Mouse (Mus musculus): Measurements from ENCODE around the gene Usf2.

The Usf2 gene

GRCm38 (mm10) chr7:30956756-30957366, at the start of gene Usf2:
TSS of gene Usf2 (minus strand) at chr7:30956803.
- DNase-seq, result peak; percentile 81

- peak; percentile 32 for DNase-seq
Observed at GRCm38 (mm10) chr7:31002650-31003049, 46.0 kb upstream of the Usf2 start.

- peak; percentile 23 for DNase-seq
Observed at GRCm38 (mm10) chr7:31000505-31001020, 44.0 kb upstream of the Usf2 start.

GRCm38 (mm10) chr7:30996491-30996890, 39.9 kb upstream of the Usf2 start:
- no peak for DNase-seq

GRCm38 (mm10) chr7:30993986-30994385, 37.4 kb upstream of the Usf2 start:
- DNase-seq, result no peak

GRCm38 (mm10) chr7:30992148-30992547, 35.5 kb upstream of the Usf2 start:
- no peak for DNase-seq

- no peak for DNase-seq
Observed at GRCm38 (mm10) chr7:30988519-30989162, 32.0 kb upstream of the Usf2 start.

- DNase-seq, result no peak
Observed at GRCm38 (mm10) chr7:30985357-30985756, 28.8 kb upstream of the Usf2 start.

- DNase-seq, result no peak
Observed at GRCm38 (mm10) chr7:30981703-30982102, 25.1 kb upstream of the Usf2 start.

GRCm38 (mm10) chr7:30973501-30974289, 17.1 kb upstream of the Usf2 start, which contains the start of gene Fam187b:
TSS of gene Fam187b (plus strand) at chr7:30973790.
- peak; percentile 92 for DNase-seq

- DNase-seq, result no peak
Observed at GRCm38 (mm10) chr7:30973251-30973500, 16.6 kb upstream of the Usf2 start, which contains the start of gene Lsr. TSS of gene Lsr (minus strand) at chr7:30973464.

GRCm38 (mm10) chr7:30972426-30973250, 16.0 kb upstream of the Usf2 start:
- DNase-seq, result no peak

- DNase-seq, result no peak
Observed at GRCm38 (mm10) chr7:30971901-30972300, 15.3 kb upstream of the Usf2 start.

- DNase-seq, result no peak
Observed at GRCm38 (mm10) chr7:30969174-30969573, 12.6 kb upstream of the Usf2 start.

- no peak for DNase-seq
Observed at GRCm38 (mm10) chr7:30968611-30969010, 12.0 kb upstream of the Usf2 start.

- no peak for DNase-seq
Observed at GRCm38 (mm10) chr7:30966657-30967056, 10.1 kb upstream of the Usf2 start.

GRCm38 (mm10) chr7:30965677-30966076, 9.1 kb upstream of the Usf2 start:
- DNase-seq, result no peak

GRCm38 (mm10) chr7:30964366-30964765, 7.8 kb upstream of the Usf2 start:
- no peak for DNase-seq

- DNase-seq, result no peak
Observed at GRCm38 (mm10) chr7:30962862-30963261, 6.3 kb upstream of the Usf2 start.

- no peak for DNase-seq
Observed at GRCm38 (mm10) chr7:30959786-30960349, 3.3 kb upstream of the Usf2 start.

- DNase-seq, result no peak
Observed at GRCm38 (mm10) chr7:30958866-30959487, 2.4 kb upstream of the Usf2 start.

All from thymus, postnatal 14 days (tissue).